Mouse (Mus musculus): ENCODE measurements around the gene Ciao2a.

The Ciao2a gene

DNA sequence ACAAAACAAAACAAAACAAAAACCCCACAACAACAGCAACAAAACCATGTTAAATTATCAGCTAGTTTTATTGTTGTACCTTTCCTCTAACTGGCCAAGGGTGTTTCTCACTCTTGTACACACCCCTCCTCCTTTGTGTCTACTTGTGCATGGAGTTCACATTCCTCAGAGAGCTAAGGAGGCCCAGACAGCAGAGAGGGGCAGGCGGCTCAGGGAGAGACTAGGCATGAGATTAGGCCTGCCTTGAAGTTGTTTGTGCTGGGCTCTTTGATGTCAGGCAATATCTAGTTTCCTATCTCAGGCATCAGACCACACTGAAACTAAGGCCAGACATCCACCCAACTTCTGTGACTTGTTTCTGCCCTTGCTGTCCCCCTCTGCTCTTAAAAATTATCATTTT lies 41.8 kb downstream of the Ciao2a start:
- DNase-seq: peak; percentile 50

DNA sequence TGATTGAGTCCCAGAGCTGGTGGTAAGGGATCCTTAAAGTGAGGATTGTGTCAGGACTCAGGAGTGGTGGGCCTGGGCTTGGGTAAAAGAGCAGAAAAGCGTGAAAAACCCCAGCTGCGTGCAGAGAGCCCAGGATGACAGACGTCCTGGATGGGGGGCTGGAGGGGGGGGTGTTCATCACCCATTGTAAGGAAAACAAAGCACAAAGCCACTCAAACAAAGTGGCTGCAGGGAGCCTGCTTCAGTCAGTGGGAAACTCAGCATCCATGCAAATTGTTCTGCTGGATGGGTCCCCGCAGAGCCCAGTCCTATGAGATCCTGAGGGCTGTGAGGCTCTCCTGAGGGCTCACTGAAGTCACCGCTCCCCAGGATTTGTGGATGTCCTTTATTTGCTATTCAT lies 44.1 kb downstream of the Ciao2a start:
- DNase-seq: no peak

DNA sequence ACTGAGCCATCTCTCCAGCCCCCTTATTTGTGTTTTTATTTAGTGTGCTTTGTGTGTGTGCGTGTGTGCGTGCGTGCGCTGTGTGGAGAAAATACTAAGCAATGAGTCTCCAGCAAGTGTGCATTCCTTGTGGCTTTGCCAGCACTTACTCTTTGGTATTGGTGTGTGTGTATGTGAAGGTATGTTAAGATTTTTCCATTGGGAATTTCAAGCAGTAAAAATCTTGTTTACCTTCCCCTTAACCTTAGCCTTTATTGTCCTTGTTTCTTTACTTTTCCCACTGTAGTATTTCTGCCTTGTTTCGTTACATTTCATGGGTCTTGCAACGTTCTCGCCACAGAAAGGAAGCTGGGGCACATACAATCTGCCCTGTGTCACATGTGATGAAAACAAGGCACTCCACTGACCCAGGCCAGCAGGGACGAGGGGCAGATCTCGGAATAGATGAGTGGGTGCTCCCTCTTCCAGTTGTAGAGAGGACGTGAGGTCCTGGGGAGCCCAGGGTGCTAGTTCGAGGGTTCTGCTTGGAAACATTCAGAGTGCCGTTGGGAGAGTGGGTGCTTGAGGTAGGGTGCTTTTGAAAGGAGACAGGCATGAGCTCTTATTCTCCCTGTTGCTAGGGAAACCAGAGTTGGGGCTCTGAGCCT lies 45.0 kb downstream of the Ciao2a start:
- no peak for DNase-seq

DNA sequence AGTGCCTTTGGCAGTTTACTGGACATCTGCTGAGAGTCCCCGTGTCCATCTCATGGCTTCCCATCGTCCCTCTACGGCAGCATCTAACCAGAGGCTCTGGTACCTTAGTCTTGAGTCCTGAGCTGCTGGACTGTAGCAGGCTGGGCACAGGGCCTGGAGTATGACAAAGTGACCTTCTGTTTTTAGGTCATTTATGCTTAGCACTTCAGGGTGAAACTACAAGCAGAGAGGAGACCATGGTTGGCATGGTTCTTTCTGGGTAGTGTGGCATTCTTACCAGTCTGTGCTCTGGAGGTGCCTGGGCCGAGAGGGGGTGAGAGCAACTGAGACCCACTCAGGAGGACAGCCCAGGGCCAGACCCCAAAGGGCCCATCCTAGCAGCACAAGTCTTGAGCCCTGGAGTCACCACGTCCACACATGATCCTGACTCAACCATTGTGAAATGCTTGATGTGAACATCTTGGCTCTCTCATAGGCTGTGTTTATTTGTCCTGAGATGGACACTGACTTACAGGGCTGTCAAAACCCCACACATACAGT lies 47.0 kb downstream of the Ciao2a start:
- no peak for DNase-seq

DNA sequence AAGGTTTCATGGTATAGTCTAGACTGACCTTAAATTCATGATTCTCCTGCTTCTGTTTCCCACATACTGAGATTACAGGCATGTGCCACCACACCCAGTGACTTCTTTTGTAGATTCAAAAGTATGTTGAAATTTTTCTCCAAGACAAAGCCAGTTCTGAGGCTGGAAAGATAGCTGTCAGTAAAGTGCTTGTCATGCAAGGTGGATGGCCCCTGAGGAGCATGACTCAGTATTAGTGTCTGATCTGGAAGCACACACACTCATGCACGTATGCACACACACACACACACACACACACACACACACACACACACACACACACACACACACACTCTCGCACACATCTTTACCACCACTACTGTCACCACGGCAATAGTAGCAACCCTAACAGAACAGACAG lies 48.6 kb downstream of the Ciao2a start:
- DNase-seq: peak; percentile 42

DNA sequence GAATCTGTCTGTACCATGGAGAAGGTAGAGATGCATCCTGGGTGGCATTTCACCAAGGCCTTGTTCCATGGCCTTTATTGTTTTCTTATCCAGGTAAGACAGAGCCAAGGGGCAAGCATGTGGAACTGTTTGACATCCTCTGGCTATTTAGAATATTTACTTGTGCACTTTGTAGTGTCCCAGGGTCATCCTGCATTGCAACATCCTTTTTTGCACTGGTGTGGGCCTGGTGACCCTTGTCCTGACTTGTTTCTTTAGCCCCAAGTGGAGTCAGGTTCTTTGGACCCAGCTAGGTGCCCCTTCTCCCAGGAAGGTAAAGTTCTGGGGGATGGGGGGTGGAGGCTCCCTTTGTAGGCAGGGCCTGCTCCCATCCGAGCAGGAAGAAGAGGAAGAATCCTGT lies 51.6 kb downstream of the Ciao2a start:
- DNase-seq: no peak

DNA sequence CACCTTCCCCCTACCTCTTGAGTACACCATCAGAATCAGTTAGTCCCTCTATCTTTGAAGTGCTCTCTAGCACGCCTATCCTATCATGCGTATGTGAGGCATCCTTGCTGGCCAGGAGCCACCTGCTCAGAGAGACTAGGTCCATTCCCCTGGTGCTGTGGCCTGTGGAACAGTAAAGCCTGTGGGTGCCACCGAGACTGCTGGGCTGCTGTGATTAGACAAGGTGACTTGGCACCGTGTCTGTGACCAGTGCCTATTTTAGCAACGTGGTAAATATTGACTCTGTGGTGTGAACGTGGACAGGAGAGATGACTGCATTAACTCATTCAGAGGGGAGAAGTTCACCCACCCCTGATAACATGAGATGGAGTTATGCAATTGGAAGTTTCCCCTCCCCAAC lies 53.4 kb downstream of the Ciao2a start:
- peak; percentile 74 for DNase-seq

DNA sequence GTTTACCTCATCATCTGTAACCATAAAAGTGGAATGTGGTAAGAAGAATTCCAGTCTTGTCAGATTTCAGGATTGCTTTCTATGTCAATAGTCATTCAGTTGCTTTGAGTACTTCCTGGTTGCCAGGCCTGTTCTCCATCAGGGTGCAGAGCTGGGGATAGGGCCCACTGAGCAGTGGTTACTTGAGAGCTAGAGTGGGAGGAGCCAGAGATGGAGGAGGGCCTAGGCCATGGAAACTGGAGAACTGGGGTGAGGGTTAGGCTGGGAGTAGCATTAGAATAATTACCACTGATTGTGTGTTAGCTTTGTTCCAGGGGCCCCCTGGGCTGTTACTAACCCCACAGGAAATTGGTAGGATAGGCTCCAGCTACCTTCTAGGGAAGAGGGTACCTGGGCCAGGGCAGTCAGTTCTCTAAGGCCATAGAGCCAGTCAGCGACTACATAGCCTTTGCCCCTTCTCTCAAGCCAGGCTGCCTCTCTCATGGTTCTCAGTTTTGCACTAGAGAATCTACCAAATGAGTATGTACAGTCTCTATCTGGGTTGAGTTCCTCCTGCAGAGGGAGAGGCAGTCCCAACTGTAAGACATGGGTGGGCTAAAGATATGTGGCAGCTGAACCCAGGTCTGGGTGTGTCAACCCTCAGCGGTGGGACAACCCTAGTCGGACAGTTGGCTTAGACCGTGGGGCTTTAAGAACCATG lies 54.9 kb downstream of the Ciao2a start:
- peak; percentile 87 for DNase-seq

DNA sequence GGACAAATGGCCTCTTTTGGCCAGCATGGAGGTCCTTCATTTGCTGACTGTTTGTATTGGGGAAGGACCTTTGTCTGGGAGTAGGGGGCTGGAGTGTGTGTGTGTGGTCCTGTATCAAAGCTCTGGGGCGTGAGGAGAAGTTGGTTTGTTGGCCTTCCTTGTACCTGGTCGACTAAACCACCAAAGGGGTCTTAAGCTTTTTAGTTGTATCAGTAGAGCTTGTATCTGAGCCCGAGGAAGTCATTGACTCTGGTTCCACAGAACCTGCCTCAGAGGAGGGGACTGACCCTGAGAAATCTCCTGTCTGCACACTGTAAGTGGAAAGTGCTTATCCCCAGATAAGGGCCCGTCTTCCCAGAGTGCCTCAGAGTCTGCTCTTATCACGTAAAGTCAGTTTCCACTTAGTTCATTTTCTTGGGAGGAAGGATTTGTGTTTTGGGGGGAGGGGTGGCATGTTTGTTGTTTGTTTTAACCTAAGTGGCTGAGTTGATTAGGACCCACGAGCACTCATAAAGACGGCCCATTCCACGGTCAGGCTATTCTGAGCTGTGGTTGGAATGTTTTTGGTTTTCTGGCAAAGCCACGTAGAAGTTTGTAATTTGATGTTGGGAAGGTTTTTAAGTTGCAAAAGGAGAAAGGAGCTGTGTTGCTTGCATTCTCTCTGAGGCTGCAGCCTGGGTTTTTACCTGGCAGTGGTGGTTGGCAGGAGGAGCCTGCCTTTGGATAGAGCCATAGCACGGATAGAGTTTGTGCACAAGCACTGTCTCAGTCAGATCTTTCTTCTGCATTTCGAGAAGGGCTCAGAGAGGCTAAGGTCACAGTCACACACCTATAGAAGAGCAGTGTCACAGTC lies 55.6 kb downstream of the Ciao2a start:
- peak; percentile 88 for DNase-seq

DNA sequence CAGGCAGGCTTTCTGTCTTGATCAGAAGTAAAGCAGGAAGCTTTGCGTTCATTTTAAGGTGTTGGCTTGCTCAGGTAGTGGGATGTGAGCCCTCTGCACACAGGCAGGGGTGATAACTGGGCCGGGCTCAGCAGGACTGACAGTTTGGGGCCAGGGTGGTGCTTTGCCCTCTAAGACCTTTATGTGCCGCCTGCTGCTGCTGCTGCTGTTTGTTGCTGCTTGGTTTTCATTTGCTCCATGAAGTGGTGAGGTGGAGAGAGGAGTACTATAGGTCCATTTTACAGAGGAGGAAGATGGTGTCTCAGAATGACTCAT lies 56.2 kb downstream of the Ciao2a start:
- DNase-seq: peak; percentile 79

DNA sequence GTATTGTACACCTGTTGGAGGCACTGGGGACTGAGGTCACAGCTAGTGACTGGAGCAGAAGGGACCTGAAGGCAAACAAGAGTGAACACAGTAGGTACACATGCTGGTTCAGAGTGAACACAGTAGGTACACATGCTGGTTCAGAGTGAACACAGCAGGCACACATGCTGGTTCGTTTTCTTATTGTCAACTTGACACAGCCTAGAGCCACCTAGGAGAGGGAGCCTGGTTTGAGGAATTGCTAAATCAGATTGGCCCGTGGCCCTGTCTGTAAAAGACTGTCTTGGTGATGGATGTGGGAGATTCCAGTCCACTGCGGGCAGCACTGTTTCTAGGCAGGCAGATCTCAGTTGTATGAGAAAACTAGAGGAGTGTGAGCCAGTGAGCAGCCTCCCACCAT lies 56.6 kb downstream of the Ciao2a start:
- DNase-seq: peak; percentile 35

DNA sequence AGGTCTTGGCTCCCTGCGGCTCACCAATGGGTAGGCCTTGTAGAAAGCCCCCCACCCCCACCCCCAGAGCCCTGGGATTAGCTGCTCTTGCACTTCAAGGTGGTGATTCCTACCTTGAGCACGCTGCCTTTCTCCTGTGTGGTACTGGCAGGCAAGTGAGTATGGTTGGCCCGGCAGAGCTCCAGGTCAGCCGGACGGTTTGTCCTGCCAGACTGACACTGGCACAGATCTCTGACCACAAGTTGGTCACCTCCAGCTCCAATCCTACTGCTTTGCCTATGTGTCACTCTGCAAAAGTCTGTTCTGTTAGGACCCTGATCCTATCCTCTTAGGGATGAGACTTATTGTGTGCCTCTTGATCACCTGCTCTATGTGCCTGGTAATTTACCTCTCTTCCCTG lies 58.2 kb downstream of the Ciao2a start:
- DNase-seq: no peak

DNA sequence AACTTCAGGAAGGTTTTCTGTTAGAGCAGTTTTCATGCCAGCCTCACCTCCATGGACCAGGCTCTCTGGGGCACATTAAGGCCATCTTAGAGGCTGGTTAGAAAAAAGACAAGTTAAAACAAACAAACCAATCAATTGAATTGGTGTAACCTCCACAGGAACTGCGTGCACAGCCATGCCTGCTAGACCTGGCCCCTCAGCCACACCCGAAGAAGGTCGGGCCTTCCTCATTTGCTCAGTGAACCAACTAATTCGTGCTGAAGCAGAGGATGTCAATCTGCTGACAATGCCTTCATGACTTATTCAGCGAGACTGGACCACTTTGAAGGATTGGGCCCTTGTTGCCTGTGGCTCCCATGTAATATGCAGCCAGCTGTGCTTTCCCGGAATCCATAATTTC lies 60.0 kb downstream of the Ciao2a start:
- peak; percentile 80 for DNase-seq
